Mouse (Mus musculus) G1E (cell line): ENCODE data around the gene Mapk11.

Source experiments
- CTCF ChIP-seq: IDR thresholded peaks from 2 replicates; pipeline ENCODE4 v1.5.1; 2012; ENCODE audit warnings: low read depth, low read length, inconsistent platforms, mixed read lengths
- GATA1 ChIP-seq: IDR thresholded peaks from 2 replicates; pipeline ENCODE4 v1.6.1; 2012; ENCODE audit warnings: borderline replicate concordance, low read length, inconsistent platforms, mixed read lengths

DNA sequence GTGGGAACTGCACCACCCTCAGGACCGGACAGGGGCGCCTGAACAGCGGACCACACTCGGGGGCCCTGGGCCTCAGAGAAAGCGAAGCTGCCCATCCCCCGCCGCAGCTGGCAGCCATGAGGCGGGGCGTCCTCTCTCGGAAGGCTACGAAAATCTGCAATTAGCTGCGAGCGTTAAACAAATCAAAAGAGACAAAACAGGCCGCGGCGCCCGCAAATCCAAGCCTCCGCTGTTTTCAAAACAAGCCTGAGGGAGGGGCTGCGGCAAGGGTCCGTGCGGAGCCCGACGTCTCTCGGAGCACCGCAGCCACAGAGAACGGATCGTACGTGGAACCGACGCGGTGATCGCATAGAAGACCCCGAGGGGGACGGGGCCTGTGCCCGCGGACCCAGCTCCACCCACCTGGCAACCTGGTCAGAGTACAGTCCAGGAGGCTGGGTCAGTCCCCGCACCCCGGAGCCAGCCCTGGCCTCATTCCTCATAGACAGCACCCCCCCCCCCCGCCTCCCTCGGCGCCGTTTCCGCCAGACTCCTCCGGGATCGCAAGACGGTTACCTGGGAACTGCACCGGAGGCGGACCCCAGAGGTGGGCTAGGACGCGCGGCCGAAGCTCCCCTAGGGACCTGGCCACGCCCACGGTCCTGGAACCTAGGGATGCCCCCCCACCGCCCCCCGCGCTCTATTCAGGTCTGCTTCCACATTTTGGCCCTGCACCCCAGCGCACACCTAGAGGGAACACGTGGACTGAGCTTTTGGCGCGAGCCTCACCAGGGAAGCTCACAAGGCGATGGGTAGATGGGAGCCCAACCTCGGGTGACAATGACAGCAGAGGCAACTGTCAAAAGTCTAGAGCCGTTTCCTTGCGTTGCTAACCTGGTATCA lies 23.8 kb upstream of the Mapk11 start:
- TF ChIP-seq CTCF = no peak
- TF ChIP-seq GATA1 = no peak
